Mouse (Mus musculus): ENCODE results near the gene Usp2. TPM values are rescaled to one million over a fixed set of nuclear protein-coding genes. Genes with fewer than 3 reads are reported as not detected.
A peak's percentile ranks its signal among the peaks of the same experiment; 100 is the strongest.

The Usp2 gene
- polyA plus RNA-seq, 1 experiment = 7.2 TPM

GRCm38 (mm10) chr9:44042836-44043707, 23.7 kb upstream of the Usp2 start, which contains the start of gene Thy1:
TSS of gene Thy1 (plus strand) at chr9:44043384.
- H3K4me3 ChIP-seq (ENCODE audit: insufficient read depth, low read depth, low read length) = peak within 1 kb of the TSS; percentile 54

GRCm38 (mm10) chr9:44043708-44044425, 23.0 kb upstream of the Usp2 start:
- peak overlapping the region; percentile 54 for H3K4me3 ChIP-seq (ENCODE audit: insufficient read depth, low read depth, low read length)
- 0 out of 2 replicates have a peak, but pooled peaks cover 2% of the 10 kb centered on the region for H3K4me1 ChIP-seq (ENCODE audit: control insufficient read depth, insufficient read depth, insufficient read length, low read length)
- no peak overlapping the region for H3K27ac ChIP-seq (replicated peaks; ENCODE audit: low read depth, low read length)

More at GRCm38 (mm10) chr9:44042836-44043707, 23.7 kb upstream of the Usp2 start, which contains the start of gene Thy1:
- 0 out of 2 replicates have a peak, but pooled peaks cover 2% of the 10 kb centered on the region for H3K4me1 ChIP-seq (ENCODE audit: control insufficient read depth, insufficient read depth, insufficient read length, low read length)
- H3K27ac ChIP-seq (replicated peaks; ENCODE audit: low read depth, low read length) = no peak within 1 kb of the TSS; the same call in 1 of the 2 replicates

GRCm38 (mm10) chr9:44044426-44045157, 22.2 kb upstream of the Usp2 start:
- H3K4me3 ChIP-seq (ENCODE audit: insufficient read depth, low read depth, low read length) = peak overlapping the region; percentile 2; the same call in 1 of the 2 replicates
- H3K27ac ChIP-seq (replicated peaks; ENCODE audit: low read depth, low read length) = no peak overlapping the region
- H3K4me1 ChIP-seq (ENCODE audit: control insufficient read depth, insufficient read depth, insufficient read length, low read length) = 0 out of 2 replicates have a peak, but pooled peaks cover 2% of the 10 kb centered on the region

GRCm38 (mm10) chr9:44045158-44045883, 21.5 kb upstream of the Usp2 start:
- Histone ChIP-seq H3K4me3 (ENCODE audit: insufficient read depth, low read depth, low read length) (no peak overlapping the region), H3K4me1 (ENCODE audit: control insufficient read depth, insufficient read depth, insufficient read length, low read length) (0 out of 2 replicates have a peak, but pooled peaks cover 2% of the 10 kb centered on the region), H3K27ac (replicated peaks; ENCODE audit: low read depth, low read length) (no peak overlapping the region)

- Histone ChIP-seq H3K4me3 (ENCODE audit: insufficient read depth, low read depth, low read length) (no peak overlapping the region), H3K27ac (replicated peaks; ENCODE audit: low read depth, low read length) (no peak overlapping the region), H3K4me1 (ENCODE audit: control insufficient read depth, insufficient read depth, insufficient read length, low read length) (0 out of 2 replicates have a peak, but pooled peaks cover 2% of the 10 kb centered on the region)
Observed at GRCm38 (mm10) chr9:44045884-44046272, 20.9 kb upstream of the Usp2 start.

- Histone ChIP-seq H3K4me3 (ENCODE audit: insufficient read depth, low read depth, low read length) (no peak overlapping the region), H3K4me1 (ENCODE audit: control insufficient read depth, insufficient read depth, insufficient read length, low read length) (0 out of 2 replicates have a peak, but pooled peaks cover 2% of the 10 kb centered on the region), H3K27ac (replicated peaks; ENCODE audit: low read depth, low read length) (no peak overlapping the region)
Observed at GRCm38 (mm10) chr9:44046426-44046825, 20.4 kb upstream of the Usp2 start.

- H3K4me1 ChIP-seq (ENCODE audit: control insufficient read depth, insufficient read depth, insufficient read length, low read length) = 0 out of 2 replicates have a peak, but pooled peaks cover 2% of the 10 kb centered on the region
- H3K27ac ChIP-seq (replicated peaks; ENCODE audit: low read depth, low read length) = no peak overlapping the region
- H3K4me3 ChIP-seq (ENCODE audit: insufficient read depth, low read depth, low read length) = no peak overlapping the region
Observed at GRCm38 (mm10) chr9:44047071-44047470, 19.8 kb upstream of the Usp2 start.

- no peaks in the 10 kb centered on the region for H3K4me1 ChIP-seq (ENCODE audit: control insufficient read depth, insufficient read depth, insufficient read length, low read length)
Observed at GRCm38 (mm10) chr9:44047571-44048490, 19.0 kb upstream of the Usp2 start.

GRCm38 (mm10) chr9:44048541-44049380, 18.1 kb upstream of the Usp2 start:
- no peak overlapping the region for H3K4me3 ChIP-seq (ENCODE audit: insufficient read depth, low read depth, low read length)

More at GRCm38 (mm10) chr9:44047571-44048490, 19.0 kb upstream of the Usp2 start:
- no peak overlapping the region for H3K4me3 ChIP-seq (ENCODE audit: insufficient read depth, low read depth, low read length)
- H3K27ac ChIP-seq (replicated peaks; ENCODE audit: low read depth, low read length) = no peak overlapping the region

GRCm38 (mm10) chr9:44049381-44050165, 17.2 kb upstream of the Usp2 start:
- H3K4me3 ChIP-seq (ENCODE audit: insufficient read depth, low read depth, low read length) = no peak overlapping the region
- H3K27ac ChIP-seq (replicated peaks; ENCODE audit: low read depth, low read length) = no peak overlapping the region

More at GRCm38 (mm10) chr9:44048541-44049380, 18.1 kb upstream of the Usp2 start:
- no peaks in the 10 kb centered on the region for H3K4me1 ChIP-seq (ENCODE audit: control insufficient read depth, insufficient read depth, insufficient read length, low read length)
- no peak overlapping the region for H3K27ac ChIP-seq (replicated peaks; ENCODE audit: low read depth, low read length)

GRCm38 (mm10) chr9:44052855-44053254, 14.0 kb upstream of the Usp2 start:
- no peaks in the 10 kb centered on the region for H3K4me1 ChIP-seq (ENCODE audit: control insufficient read depth, insufficient read depth, insufficient read length, low read length)
- no peak overlapping the region for H3K27ac ChIP-seq (replicated peaks; ENCODE audit: low read depth, low read length)
- no peak overlapping the region for H3K4me3 ChIP-seq (ENCODE audit: insufficient read depth, low read depth, low read length)

More at GRCm38 (mm10) chr9:44049381-44050165, 17.2 kb upstream of the Usp2 start:
- no peaks in the 10 kb centered on the region for H3K4me1 ChIP-seq (ENCODE audit: control insufficient read depth, insufficient read depth, insufficient read length, low read length)

GRCm38 (mm10) chr9:44053936-44054335, 12.9 kb upstream of the Usp2 start:
- H3K27ac ChIP-seq (replicated peaks; ENCODE audit: low read depth, low read length) = no peak overlapping the region
- H3K4me1 ChIP-seq (ENCODE audit: control insufficient read depth, insufficient read depth, insufficient read length, low read length) = no peaks in the 10 kb centered on the region
- no peak overlapping the region for H3K4me3 ChIP-seq (ENCODE audit: insufficient read depth, low read depth, low read length)
